8 mouse cellular contexts compared by ENCODE assay signal in the genomic region with DNA sequence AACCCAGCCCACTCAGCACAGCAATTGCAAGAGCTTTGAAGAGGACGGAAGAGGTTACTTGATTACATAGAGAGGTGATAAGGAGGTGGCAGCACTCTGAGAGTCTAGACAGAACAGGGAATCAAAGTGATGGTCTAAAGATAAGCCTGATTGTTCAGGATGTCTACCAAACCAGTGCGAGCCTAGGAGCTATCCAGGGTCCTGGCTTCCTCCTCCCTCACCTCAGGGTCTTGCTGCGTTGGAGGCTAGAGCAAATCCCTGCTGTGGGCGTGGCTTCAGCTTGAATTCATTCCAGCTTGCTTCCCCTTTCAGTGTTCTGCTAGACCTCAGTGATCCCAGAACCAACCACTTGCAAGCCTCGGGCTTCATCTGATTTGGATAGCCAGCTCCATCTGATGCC.
DNase-seq lines count a peak whose midpoint lies in the region; ATAC-seq and TF ChIP-seq lines count a peak whose summit lies in the region.

No protein-coding gene starts in this region.

- intact Hi-C loops in gastrocnemius, postnatal 36 days (cut with DNase I): loop anchor here (10.0 kb wide), 1 partner anchor 178 kb away; the partner anchor contains the start of gene Stmnd1

- no peak for ATAC-seq in activated CD4-positive, CD25-positive, alpha-beta regulatory T cell, adult 4 months

- H3K4me3 ChIP-seq in thymus, adult 2 months (ENCODE audit: control insufficient read depth, insufficient read depth, low read length): no peak overlapping the region

- no peaks in the 10 kb centered on the region for H3K27me3 ChIP-seq in thymus, adult 2 months (ENCODE audit: control insufficient read depth, insufficient read depth, low read length)

- H3K36me3 ChIP-seq in thymus, adult 2 months (ENCODE audit: control insufficient read depth, insufficient read depth, low read length): no peaks in the 10 kb centered on the region

- 3% methylated on average over 5 of the region's 5 CpGs for WGBS in thymus, adult 2 months

- no peaks in the 10 kb centered on the region; the same call in 1 of the 2 replicates for H3K4me1 ChIP-seq in thymus, adult 2 months (replicated peaks; ENCODE audit: control insufficient read depth, insufficient read depth, low read length)

- no peak for TF ChIP-seq POLR2A in thymus, adult 2 months (IDR thresholded peaks at IDR 0.05; ENCODE audit: control insufficient read depth, extremely low read depth, insufficient read depth, low read length, poor library complexity)

- no peak for TF ChIP-seq CTCF in thymus, adult 2 months (IDR thresholded peaks at IDR 0.05; ENCODE audit: borderline replicate concordance, control insufficient read depth, extremely low read depth, insufficient read depth, low read length, poor library complexity)

- no peak overlapping the region for H3K27ac ChIP-seq in thymus, adult 2 months (ENCODE audit: control insufficient read depth, insufficient read depth, low read length)

- DNase-seq in gastrocnemius, postnatal 10 days: peak; percentile 6
- DNase-seq in gastrocnemius, postnatal 36 days: no peak
- peak; percentile 11 for DNase-seq in thymus, adult 2 months
- DNase-seq in thymus, adult 18-20 months: no peak
- peak; percentile 23 for DNase-seq in induced T-regulatory cell, adult 2 months (ENCODE audit: low read depth)
- peak; percentile 24 for DNase-seq in ovary, postnatal 36 days (ENCODE audit: low spot score)
- no peak for DNase-seq in urinary bladder, adult 18-20 months (ENCODE audit: low spot score in 2 of 2)

Comparison
In these comparisons a context has a peak if more than half of its experiments do, and no peak if none do; other contexts are left out.
1. DNase-seq: peak in gastrocnemius, postnatal 10 days (single experiment), thymus, adult 2 months (single experiment), induced T-regulatory cell, adult 2 months (single experiment) and ovary, postnatal 36 days (single experiment); none in gastrocnemius, postnatal 36 days (0 of 2), thymus, adult 18-20 months (0 of 2) and urinary bladder, adult 18-20 months (0 of 2).